Mouse (Mus musculus) right cerebral cortex, postnatal 14 days (tissue): ENCODE results near the gene Rad9a.
"Not testable (repeated sequence)": the region's sequence is repeated elsewhere in the genome, so short reads cannot be mapped to it uniquely, and the experiment has no call there.

ENCODE experiments used
- DNase-seq: peaks from one replicate; pipeline ENCODE4 v3.0.0; 2022

Rad9a gene

GRCm38 (mm10) chr19:4201291-4201909 is at the start of gene Rad9a:
Gene Rad9a (minus strand): TSS chr19:4201662.
- peak; percentile 95 for DNase-seq

GRCm38 (mm10) chr19:4248683-4249082 is 47.2 kb upstream of the Rad9a start:
- DNase-seq = not testable (repeated sequence)

- no peak for DNase-seq
These were observed 45.5 kb upstream of the Rad9a start for GRCm38 (mm10) chr19:4247010-4247409.

- no peak for DNase-seq
These were observed 43.3 kb upstream of the Rad9a start for GRCm38 (mm10) chr19:4244775-4245174.

GRCm38 (mm10) chr19:4242416-4242815 is 41.0 kb upstream of the Rad9a start:
- DNase-seq = no peak

- DNase-seq = no peak
These were observed 38.8 kb upstream of the Rad9a start for GRCm38 (mm10) chr19:4240247-4240668.

GRCm38 (mm10) chr19:4234548-4234947 is 33.1 kb upstream of the Rad9a start:
- no peak for DNase-seq

GRCm38 (mm10) chr19:4232651-4233050 is 31.2 kb upstream of the Rad9a start:
- no peak for DNase-seq

GRCm38 (mm10) chr19:4232186-4232572 is 30.7 kb upstream of the Rad9a start:
- no peak for DNase-seq

GRCm38 (mm10) chr19:4231253-4232185 is 30.1 kb upstream of the Rad9a start, which contains the start of gene Pold4:
Gene Pold4 (plus strand): TSS chr19:4231899.
- peak; percentile 96 for DNase-seq

- no peak for DNase-seq
These were observed 29.0 kb upstream of the Rad9a start for GRCm38 (mm10) chr19:4230415-4230814.

- no peak for DNase-seq
These were observed 28.1 kb upstream of the Rad9a start for GRCm38 (mm10) chr19:4229451-4230076.

- DNase-seq = no peak
These were observed 27.4 kb upstream of the Rad9a start for GRCm38 (mm10) chr19:4228891-4229290.

- peak; percentile 55 for DNase-seq
These were observed 26.6 kb upstream of the Rad9a start for GRCm38 (mm10) chr19:4227894-4228678.

- DNase-seq = no peak
These were observed 26.0 kb upstream of the Rad9a start for GRCm38 (mm10) chr19:4227446-4227845.

GRCm38 (mm10) chr19:4226779-4227178 is 25.3 kb upstream of the Rad9a start:
- DNase-seq = no peak

- no peak for DNase-seq
These were observed 20.7 kb upstream of the Rad9a start for GRCm38 (mm10) chr19:4222165-4222564.

- no peak for DNase-seq
These were observed 19.7 kb upstream of the Rad9a start for GRCm38 (mm10) chr19:4220957-4221743.

GRCm38 (mm10) chr19:4220416-4220815 is 19.0 kb upstream of the Rad9a start:
- no peak for DNase-seq

GRCm38 (mm10) chr19:4219943-4220342 is 18.5 kb upstream of the Rad9a start:
- no peak for DNase-seq

- DNase-seq = no peak
These were observed 17.3 kb upstream of the Rad9a start for GRCm38 (mm10) chr19:4218784-4219183.

- no peak for DNase-seq
These were observed 16.8 kb upstream of the Rad9a start for GRCm38 (mm10) chr19:4218293-4218692.
